Mouse (Mus musculus) hindbrain, embryonic 14.5 days (tissue): ENCODE results near the gene Mlana. TPM values are rescaled to one million over a fixed set of nuclear protein-coding genes. Genes with fewer than 3 reads are reported as not detected.

Source experiments
- ATAC-seq: fragments of 200-750 bp; cut with Nextera tagmentation; 2 replicates; pipeline ENCODE4 v1.8.0; 2017; ENCODE audit warnings: moderate number of reproducible peaks, mild to moderate bottlenecking, moderate TSS enrichment, moderate library complexity; ENCODE audit not compliant: low FRiP score
- DNase-seq: peaks from one replicate; pipeline ENCODE4 v3.0.0-alpha.2; 2015; ENCODE audit warnings: low spot score
- H3K27ac ChIP-seq: fragments of 300-500 bp; sonication (generic); 2 replicates; pipeline ENCODE4 v1.5.1; 2014; ENCODE audit warnings: mild to moderate bottlenecking, moderate library complexity
- H3K27me3 ChIP-seq: fragments of 300-500 bp; sonication (generic); 2 replicates; pipeline ENCODE4 v1.6.1; 2014; ENCODE audit warnings: mild to moderate bottlenecking, low read length, mixed read lengths; ENCODE audit not compliant: control insufficient read depth, insufficient read depth
- H3K36me3 ChIP-seq: fragments of 300-500 bp; sonication (generic); replicated peaks from 2 replicates; pipeline ENCODE4 v1.6.1; 2014; ENCODE audit not compliant: control insufficient read depth, insufficient read depth
- H3K4me1 ChIP-seq: fragments of 300-500 bp; sonication (generic); replicated peaks from 2 replicates; pipeline ENCODE4 v1.6.1; 2014; ENCODE audit warnings: antibody characterized with exemption, low read length, mixed read lengths; ENCODE audit not compliant: control insufficient read depth, insufficient read depth
- H3K4me2 ChIP-seq: fragments of 300-500 bp; sonication (generic); replicated peaks from 2 replicates; pipeline ENCODE4 v1.6.1; 2014; ENCODE audit warnings: mild to moderate bottlenecking, moderate library complexity
- H3K4me3 ChIP-seq: fragments of 300-500 bp; sonication (generic); replicated peaks from 2 replicates; pipeline ENCODE4 v1.5.1; 2014; ENCODE audit warnings: mild to moderate bottlenecking, low read length
- H3K9ac ChIP-seq: fragments of 300-500 bp; sonication (generic); 2 replicates; pipeline ENCODE4 v1.6.1; 2014
- H3K9me3 ChIP-seq: fragments of 300-500 bp; sonication (generic); 2 replicates; pipeline ENCODE4 v1.6.1; 2016; ENCODE audit warnings: low read length; ENCODE audit not compliant: control insufficient read depth
- WGBS: fragments of 180-500 bp; shearing (Covaris S2); extraction: QIAGEN DNeasy Blood & Tissue Kit; methylation state at CpG from one replicate; pipeline ENCODE4 v1.1.7; 2014; 5-methylcytosine and 5-hydroxymethylcytosine counted together
- polyA plus RNA-seq: library from polyadenylated mRNA; unstranded; fragments of >200 nt; fragmentation: Nextera tagmentation; extraction: Ambion mirVana; gene quantifications from 2 replicates; pipeline ENCODE4 v1.2.1, GENCODE M21; 2014

Mlana gene
- polyA plus RNA-seq, 1 experiment from 2014 or later = not detected

- H3K9me3 ChIP-seq = no peaks in the 10 kb centered on the region
- H3K36me3 ChIP-seq = no peaks in the 10 kb centered on the region
- no peak overlapping the region for H3K4me2 ChIP-seq
- H3K4me3 ChIP-seq = no peak overlapping the region
- no peak overlapping the region for H3K9ac ChIP-seq
- ATAC-seq (no peak), DNase-seq (no peak)
- no peaks in the 10 kb centered on the region for H3K27me3 ChIP-seq
- WGBS = 89% methylated on average over 10 of the region's 10 CpGs
- no peaks in the 10 kb centered on the region for H3K4me1 ChIP-seq
- H3K27ac ChIP-seq = no peak overlapping the region
These were observed 2.6 kb upstream of the Mlana start for GRCm38 (mm10) chr19:29695071-29695470.

GRCm38 (mm10) chr19:29696309-29696708 is 1.3 kb upstream of the Mlana start:
- H3K27me3 ChIP-seq = no peaks in the 10 kb centered on the region
- no peaks in the 10 kb centered on the region for H3K9me3 ChIP-seq
- H3K36me3 ChIP-seq = no peaks in the 10 kb centered on the region
- H3K9ac ChIP-seq = no peak overlapping the region
- no peak overlapping the region for H3K4me3 ChIP-seq
- H3K4me2 ChIP-seq = no peak overlapping the region
- no peaks in the 10 kb centered on the region for H3K4me1 ChIP-seq
- no peak for DNase-seq
- 96% methylated on average over 4 of the region's 4 CpGs for WGBS
- ATAC-seq = no peak
- no peak overlapping the region for H3K27ac ChIP-seq

GRCm38 (mm10) chr19:29696840-29697239 is 784 bp upstream of the Mlana start:
- Histone ChIP-seq H3K9me3 (no peaks in the 10 kb centered on the region), H3K4me1 (no peaks in the 10 kb centered on the region), H3K27ac (no peak overlapping the region), H3K4me3 (no peak overlapping the region), H3K4me2 (no peak overlapping the region), H3K27me3 (no peaks in the 10 kb centered on the region), H3K9ac (no peak overlapping the region), H3K36me3 (no peaks in the 10 kb centered on the region)
- DNase-seq = no peak
- ATAC-seq = no peak

GRCm38 (mm10) chr19:29701707-29702106 is 4.1 kb downstream of the Mlana start:
- H3K9me3 ChIP-seq = no peaks in the 10 kb centered on the region
- H3K9ac ChIP-seq = no peak overlapping the region
- H3K4me3 ChIP-seq = no peak overlapping the region
- H3K27me3 ChIP-seq = no peaks in the 10 kb centered on the region
- no peaks in the 10 kb centered on the region for H3K4me1 ChIP-seq
- H3K36me3 ChIP-seq = no peaks in the 10 kb centered on the region
- 66% methylated on average over 4 of the region's 4 CpGs for WGBS
- DNase-seq (no peak), ATAC-seq (no peak)
- no peak overlapping the region for H3K4me2 ChIP-seq
- H3K27ac ChIP-seq = no peak overlapping the region

- Histone ChIP-seq H3K27ac (no peak overlapping the region), H3K4me2 (no peak overlapping the region), H3K4me3 (no peak overlapping the region), H3K9me3 (no peaks in the 10 kb centered on the region), H3K27me3 (no peaks in the 10 kb centered on the region), H3K9ac (no peak overlapping the region), H3K36me3 (no peaks in the 10 kb centered on the region), H3K4me1 (no peaks in the 10 kb centered on the region)
- WGBS = 96% methylated on average over 13 of the region's 13 CpGs
- ATAC-seq (no peak), DNase-seq (no peak)
These were observed 6.8 kb downstream of the Mlana start for GRCm38 (mm10) chr19:29704436-29704835.

GRCm38 (mm10) chr19:29707314-29707898 is 9.8 kb downstream of the Mlana start:
- Histone ChIP-seq H3K36me3 (no peaks in the 10 kb centered on the region), H3K9me3 (no peaks in the 10 kb centered on the region), H3K4me2 (no peak overlapping the region), H3K4me1 (no peaks in the 10 kb centered on the region), H3K27me3 (no peaks in the 10 kb centered on the region), H3K4me3 (no peak overlapping the region), H3K27ac (no peak overlapping the region), H3K9ac (no peak overlapping the region)
- ATAC-seq = no peak
- 91% methylated on average over 9 of the region's 9 CpGs for WGBS
- no peak for DNase-seq

- Histone ChIP-seq H3K4me3 (no peak overlapping the region), H3K4me2 (no peak overlapping the region), H3K9me3 (no peaks in the 10 kb centered on the region), H3K27me3 (no peaks in the 10 kb centered on the region), H3K9ac (no peak overlapping the region), H3K4me1 (no peaks in the 10 kb centered on the region), H3K27ac (no peak overlapping the region), H3K36me3 (no peaks in the 10 kb centered on the region)
- 69% methylated on average over 14 of the region's 14 CpGs for WGBS
- DNase-seq (no peak), ATAC-seq (no peak)
These were observed 10.4 kb downstream of the Mlana start for GRCm38 (mm10) chr19:29708003-29708402.

GRCm38 (mm10) chr19:29708461-29708860 is 10.8 kb downstream of the Mlana start:
- H3K4me2 ChIP-seq = no peak overlapping the region
- H3K4me1 ChIP-seq = no peaks in the 10 kb centered on the region
- H3K27ac ChIP-seq = no peak overlapping the region
- ATAC-seq = no peak
- no peak overlapping the region for H3K4me3 ChIP-seq
- no peaks in the 10 kb centered on the region for H3K9me3 ChIP-seq
- no peak for DNase-seq
- no peak overlapping the region for H3K9ac ChIP-seq
- WGBS = 76% methylated on average over 5 of the region's 5 CpGs
- no peaks in the 10 kb centered on the region for H3K36me3 ChIP-seq
- H3K27me3 ChIP-seq = no peaks in the 10 kb centered on the region

- DNase-seq (no peak), ATAC-seq (no peak)
- Histone ChIP-seq H3K27me3 (no peaks in the 10 kb centered on the region), H3K4me2 (no peak overlapping the region), H3K27ac (no peak overlapping the region), H3K4me3 (no peak overlapping the region), H3K36me3 (no peaks in the 10 kb centered on the region), H3K9ac (no peak overlapping the region), H3K4me1 (no peaks in the 10 kb centered on the region), H3K9me3 (no peaks in the 10 kb centered on the region)
- 83% methylated on average over 3 of the region's 3 CpGs for WGBS
These were observed 11.8 kb downstream of the Mlana start for GRCm38 (mm10) chr19:29709461-29709860.

GRCm38 (mm10) chr19:29713451-29713850 is 15.8 kb downstream of the Mlana start:
- H3K4me2 ChIP-seq = no peak overlapping the region
- H3K9me3 ChIP-seq = no peaks in the 10 kb centered on the region
- H3K27ac ChIP-seq = no peak overlapping the region
- DNase-seq (no peak), ATAC-seq (no peak)
- no peak overlapping the region for H3K9ac ChIP-seq
- H3K36me3 ChIP-seq = peaks cover 28% of the 10 kb centered on the region
- no peaks in the 10 kb centered on the region for H3K27me3 ChIP-seq
- no peaks in the 10 kb centered on the region for H3K4me1 ChIP-seq
- H3K4me3 ChIP-seq = no peak overlapping the region
- 86% methylated on average over 4 of the region's 4 CpGs for WGBS
